Mouse (Mus musculus) right cerebral cortex, adult 18-20 months (tissue): ENCODE results near the gene Ppat.

Source experiments
- DNase-seq: peaks from one replicate; pipeline ENCODE4 v3.0.0; 2022; ENCODE audit warnings: mixed read lengths

The Ppat gene

GRCm38 (mm10) chr5:76869553-76869952 is 81.8 kb downstream of the Ppat start:
- no peak for DNase-seq

- DNase-seq = no peak
Measured at GRCm38 (mm10) chr5:76868693-76869286, 82.6 kb downstream of the Ppat start.

GRCm38 (mm10) chr5:76866819-76867218 is 84.6 kb downstream of the Ppat start:
- no peak for DNase-seq
